Mouse (Mus musculus) embryo, embryonic 11 days (tissue): ENCODE measurements around the gene Tes.

Experiments used
- DNase-seq: peaks from one replicate; pipeline ENCODE4 v3.0.0-alpha.2; 2015

Tes gene

DNA sequence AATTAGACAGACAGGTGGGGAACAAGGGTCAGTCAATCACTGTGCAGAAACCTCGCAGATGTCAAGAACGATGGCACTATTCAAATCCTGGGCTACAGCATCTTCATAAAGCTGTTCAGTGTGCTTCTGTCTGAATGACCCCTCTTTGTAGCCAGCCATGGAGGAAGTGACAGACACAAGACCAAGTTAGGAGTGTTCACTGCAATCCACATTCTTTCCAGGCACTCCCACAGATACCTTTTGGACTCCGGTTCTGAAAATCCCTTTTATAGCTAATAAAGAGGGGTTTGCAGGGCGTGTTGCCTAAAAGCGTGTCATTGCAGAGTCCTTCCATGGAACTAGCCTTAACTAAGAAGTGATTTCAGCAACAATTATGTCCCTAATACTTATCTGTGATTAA, 14.9 kb downstream of the Tes start:
- DNase-seq: no peak

DNA sequence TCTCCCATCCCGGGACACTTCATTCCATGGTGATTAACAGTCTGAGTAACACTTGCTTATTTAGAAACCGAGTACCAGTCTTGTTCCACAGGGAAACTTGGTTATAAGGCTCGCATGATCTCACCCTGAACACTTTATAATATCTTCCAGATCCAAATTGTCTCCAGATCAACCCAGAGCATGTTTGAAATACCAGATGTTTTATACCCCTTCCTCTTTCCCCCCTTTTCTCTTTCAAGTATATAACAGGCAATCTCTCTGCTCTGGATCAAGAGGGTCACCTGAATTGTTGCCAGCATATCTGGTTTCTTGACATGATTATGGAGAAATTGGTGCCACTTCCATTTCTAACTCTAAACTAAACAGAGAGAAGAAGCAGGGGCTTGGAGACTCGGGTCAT, 17.3 kb downstream of the Tes start:
- DNase-seq: no peak

DNA sequence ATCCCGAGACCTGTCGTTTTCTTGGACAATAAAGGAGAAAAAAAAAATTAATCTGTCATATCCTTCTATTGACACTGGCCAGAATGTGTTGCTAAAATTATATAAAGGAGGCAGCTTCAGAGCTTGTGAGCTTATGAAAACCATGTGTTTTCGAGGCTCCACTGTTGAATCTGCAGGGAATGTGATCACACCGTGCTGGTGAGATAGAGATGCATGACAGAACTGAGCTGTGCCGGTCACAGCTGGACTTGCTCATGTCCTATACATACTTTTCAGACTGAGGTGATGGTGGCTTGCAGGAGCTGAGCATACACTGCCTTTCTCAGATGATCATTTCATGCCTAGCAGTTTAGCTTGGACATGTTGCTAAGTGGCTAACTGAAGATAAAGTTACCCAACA, 17.9 kb downstream of the Tes start:
- DNase-seq: peak; percentile 25

DNA sequence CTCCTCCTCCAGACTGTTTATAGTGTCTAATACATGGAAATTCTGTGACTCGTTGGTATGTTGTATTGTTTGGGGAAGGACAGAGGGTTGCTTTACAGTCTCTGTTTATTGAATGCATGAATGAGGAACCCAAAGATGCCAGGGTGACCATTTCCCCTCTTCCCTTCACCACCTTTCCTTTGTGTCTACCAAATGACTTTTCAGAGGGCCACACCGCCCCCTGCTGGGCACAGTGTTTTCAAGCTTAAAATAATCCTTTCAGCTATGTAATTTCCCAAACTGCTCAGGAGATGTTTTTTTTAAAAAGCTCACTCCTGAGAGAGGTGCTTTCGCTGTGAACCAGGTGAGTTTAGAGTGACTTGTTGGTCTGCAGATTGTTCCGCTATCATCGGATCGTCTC, 22.5 kb downstream of the Tes start:
- DNase-seq: peak; percentile 81

DNA sequence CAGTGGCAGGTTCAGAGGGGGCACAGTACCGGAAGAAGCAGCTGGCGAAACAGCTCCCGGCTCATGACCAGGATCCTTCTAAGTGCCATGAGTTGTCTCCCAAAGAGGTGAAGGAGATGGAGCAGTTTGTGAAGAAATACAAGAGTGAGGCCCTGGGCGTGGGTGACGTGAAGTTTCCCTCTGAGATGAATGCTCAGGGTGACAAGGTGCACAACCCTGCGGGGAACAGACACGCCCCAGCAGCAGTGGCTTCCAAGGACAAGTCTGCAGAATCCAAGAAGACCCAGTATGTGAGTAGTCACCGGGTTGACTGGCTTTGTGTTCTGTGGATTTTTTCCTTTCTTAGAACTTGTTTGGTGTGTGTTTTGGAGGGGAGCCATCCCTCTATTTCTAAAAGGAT, 32.4 kb downstream of the Tes start:
- no peak for DNase-seq

DNA sequence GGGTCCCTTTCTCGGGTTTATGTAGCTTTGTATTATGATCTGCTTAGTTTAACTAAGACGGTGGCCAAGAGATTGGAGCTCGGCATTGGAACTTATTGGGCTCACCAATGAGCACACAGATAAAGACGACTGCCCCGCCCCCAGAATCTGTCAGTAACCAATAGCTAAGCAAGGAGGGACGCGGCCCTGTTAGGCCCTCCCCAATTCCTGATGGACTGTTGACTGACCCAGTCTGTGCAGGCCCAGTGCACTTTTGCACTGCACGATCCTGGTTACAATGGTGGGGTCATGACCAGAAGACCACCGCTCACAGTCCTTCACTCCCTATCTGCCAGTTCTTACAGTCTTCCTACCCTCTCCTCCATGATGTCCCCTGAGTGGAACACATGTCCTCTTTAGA, 33.6 kb downstream of the Tes start:
- DNase-seq: no peak

DNA sequence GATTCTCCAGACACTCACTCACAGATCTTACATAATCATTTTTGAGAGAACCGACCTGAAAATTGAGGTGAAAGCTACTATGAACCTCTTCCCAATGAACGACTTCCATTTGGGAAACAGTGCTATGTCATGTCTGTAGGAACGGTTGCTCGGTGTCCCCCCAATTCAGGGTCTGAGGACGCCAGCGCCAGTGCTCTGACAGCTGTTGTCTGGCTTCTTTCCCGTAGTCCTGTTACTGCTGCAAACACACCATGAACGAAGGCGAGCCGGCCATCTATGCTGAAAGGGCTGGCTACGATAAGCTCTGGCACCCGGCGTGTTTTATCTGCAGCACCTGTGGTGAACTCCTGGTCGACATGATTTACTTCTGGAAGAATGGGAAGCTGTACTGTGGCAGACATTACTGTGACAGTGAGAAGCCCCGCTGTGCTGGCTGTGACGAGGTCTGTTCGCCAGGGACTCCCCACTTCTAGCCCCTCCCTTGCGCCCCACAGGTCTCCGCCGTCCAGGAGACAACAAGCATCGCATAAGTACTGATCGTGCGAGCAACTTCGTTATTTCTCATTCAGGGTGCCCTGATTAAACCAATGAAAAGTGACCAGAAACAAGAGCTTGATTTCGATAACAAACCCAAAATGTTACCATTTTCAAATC, 34.7 kb downstream of the Tes start:
- no peak for DNase-seq

DNA sequence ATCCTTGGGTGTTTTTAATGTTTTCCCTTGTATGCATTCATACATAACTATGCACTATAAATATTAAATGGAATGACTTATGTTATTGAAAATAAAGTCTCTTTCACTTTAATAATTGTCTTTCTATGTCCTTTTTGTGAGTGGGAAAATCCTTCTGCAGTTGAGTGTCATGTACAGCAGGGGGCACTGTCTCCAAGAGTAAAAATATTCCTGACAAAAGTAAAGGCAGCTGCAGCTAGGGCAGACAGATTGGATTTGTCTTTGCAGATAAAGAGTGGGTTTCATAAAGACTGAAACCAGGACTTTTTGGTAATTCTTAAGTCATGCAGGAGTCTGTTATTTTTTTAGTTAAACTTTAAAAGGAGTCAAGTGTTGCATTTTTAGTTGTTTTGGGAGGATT, 40.8 kb downstream of the Tes start:
- DNase-seq: peak; percentile 69

DNA sequence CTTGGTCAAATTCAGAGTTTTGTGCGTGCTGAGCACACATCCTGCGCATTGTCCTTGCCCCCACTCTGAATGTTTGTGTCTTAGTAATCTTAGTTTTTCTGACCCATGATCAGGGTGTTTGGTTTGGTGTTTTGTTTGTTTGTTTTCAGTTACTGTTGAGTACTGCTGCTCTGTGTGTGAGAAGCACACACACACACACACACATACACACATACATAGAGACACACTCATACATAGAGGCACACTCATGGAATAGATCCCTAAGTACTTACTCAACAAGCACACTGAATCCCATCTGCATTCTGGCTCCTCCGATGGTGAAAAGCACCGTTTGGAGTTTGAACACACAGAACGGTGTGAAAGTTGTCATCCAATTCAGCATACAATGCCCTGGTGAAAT, 41.5 kb downstream of the Tes start:
- no peak for DNase-seq

DNA sequence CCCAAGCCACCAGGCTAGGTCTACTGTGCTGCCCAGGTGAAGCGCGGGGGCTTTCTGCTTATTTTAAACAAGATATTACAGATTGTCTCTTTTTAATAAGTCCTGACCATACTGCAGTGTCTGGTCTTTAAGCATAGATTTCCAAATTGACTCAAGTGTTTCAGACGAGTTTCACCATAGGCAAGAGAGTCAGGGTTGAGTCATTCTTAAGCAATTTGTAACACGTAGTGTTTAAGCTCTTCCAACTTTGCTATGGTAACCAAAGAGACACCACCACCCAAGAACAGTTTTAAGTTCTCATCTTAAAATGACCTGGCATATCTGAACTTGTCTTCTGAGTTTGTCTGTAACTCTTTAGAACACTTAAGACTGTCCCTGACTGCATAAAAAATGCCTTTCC, 44.3 kb downstream of the Tes start:
- DNase-seq: no peak

DNA sequence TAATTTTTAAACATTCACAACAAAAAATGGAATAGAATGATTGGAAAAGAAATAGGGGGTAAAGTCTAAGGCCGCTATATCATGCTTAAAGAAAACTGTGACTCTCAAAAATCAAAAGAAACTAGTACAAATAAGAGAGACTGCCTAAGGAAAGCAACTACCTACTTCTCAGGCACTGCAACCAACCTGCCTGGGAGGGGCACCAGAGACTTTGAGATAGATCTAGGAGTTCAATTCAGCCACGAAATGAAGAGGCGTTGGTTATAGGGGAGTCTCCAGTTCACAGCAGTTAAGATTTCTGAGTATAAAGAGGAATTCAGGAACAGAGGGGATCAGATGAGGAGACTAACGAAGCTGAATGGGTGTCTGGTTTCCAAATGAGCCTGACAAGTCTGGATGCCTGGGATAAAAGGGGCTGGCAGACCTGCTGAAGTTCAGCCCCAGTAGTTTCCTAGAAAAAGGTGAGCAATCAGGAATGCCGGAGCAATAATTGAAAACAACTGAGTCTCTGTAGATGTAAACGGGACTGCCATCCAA, 45.7 kb downstream of the Tes start:
- peak; percentile 38 for DNase-seq

DNA sequence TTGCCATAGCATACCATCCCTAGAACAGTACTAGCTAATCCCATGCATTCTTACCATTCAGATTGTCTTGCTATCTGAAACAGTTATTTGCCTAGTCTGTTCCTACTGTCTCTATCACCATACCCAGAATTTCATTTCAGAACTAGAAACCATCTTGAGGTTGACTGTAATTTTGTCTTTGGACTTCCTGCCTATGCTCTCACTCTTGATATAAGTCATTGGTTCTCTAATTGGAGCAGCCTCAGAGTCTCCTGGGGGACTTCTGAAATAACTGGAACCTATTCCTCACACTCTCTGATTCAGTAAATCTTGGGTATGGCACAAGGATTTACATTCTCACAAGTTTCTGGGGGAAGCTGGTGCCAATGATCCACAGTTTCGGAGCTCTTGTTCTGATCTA, 47.1 kb downstream of the Tes start:
- no peak for DNase-seq

DNA sequence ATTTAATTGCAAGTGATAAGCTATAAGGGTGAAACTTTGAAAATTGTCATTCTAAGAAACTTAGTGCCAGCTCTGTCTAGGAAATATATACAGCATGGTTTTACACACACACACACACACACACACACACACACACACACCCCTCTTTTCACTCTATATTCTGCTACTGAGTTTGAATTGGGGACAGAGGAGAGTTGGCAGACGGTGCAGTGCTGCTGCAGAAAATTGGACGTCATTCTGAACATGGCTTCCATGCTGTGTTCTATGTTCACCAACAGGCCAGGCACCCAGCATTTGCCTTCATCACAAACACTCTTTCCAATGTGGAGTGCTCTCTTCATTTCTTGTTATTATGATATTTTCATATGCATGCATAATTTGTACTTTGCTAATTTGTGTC, 48.0 kb downstream of the Tes start:
- DNase-seq: no peak

DNA sequence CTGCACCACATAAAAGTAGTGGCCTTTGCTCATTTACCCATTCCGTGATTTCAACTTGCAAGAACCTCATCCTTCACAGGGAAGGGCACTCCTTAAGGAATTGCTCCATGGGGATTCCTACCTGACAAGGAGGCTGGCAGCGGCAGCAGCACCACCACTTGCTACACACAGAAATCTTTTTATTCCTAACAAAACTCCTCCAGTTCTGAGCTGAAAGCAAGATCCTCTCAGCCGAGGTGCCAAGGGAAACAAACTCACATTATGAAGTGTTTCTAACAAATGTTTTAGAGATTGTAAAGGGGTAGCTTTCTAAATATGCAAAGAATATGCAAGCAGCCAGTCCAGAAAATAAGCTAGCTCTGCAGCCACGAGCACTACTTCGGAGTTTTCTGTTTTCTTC, 49.6 kb downstream of the Tes start:
- no peak for DNase-seq

DNA sequence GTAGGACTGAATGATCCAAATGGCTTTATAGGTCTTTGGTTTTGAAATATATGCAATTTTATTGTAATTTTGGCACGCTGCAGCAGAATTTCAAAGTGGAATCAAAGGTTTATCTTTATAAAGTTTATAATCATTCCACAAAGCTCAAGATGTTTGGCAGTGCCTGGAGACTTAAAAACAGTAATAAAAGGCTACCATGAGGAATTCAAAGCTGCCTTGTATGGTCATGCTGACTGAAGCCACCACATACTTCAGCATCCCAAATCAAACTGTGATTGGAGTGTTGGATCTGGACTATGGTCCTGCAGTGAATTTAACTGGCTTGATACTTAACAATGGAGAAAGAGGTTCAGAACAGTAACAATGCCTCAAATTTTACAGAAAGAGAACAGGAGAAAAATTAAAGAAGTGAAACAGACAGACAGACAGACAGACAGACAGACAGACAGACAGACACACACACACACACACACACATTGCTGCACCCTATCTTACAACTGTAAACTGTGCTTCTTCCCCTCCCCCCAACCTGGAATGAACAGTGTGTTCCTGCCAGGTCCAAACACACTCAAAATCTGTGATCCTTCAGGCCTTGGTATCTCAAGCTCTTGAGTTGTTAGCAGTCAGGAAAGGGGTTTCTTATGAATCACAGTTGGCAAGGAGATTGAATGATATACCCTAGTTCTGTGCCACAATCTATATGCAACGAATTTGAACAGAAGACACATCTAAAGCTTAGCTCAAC, 50.3 kb downstream of the Tes start:
- no peak for DNase-seq

DNA sequence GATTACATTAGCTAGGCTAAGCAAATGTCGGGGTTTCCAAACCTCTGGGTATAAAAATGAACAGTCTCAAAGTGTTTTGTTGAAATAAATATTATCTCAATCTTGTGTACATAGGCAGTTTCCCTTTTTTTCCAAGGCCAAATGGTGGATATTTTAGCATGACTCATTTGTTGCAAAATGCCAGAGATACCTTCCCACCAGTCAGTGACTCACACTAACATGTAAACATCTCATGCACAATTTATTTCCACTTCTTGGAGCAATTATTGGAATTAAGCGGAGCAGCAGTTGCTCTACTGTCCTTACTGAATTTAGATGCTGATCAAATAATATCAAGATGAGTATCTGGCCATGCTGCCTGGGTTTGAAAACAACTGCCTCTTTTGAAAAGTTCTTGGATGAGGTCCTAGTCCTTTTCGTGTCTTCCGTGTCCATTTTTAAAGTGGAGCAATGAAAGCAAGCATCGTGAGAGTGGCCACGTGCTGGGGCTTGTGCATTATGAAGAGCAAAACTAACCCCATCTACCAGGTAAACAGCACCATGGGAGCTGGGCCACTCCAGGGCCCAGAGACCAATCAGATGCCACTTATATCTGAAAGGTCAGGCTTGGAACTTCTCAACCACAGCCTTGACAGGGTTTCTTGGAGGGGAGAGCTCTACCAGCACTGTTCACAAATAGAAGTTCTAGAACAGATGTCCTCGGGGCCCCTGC, 54.7 kb downstream of the Tes start:
- DNase-seq: no peak

DNA sequence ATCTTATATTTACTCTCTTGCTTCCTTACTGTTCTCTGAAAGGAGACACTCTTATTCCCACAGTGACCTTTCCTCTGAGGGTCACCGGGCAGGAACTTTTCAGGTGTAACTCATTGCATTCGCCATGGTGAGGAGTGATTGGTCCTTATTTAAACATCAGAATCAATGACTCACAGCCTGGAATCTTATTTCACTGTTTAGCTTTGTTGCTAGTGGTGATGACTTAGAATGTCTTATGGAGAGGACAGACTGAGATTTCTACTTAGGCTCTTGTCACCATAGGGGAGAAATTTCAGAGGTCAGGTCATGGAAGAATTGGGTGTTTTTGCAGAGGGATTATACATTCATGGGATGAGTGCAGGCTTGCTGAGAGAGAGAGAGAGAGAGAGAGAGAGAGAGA, 75.1 kb downstream of the Tes start:
- DNase-seq: no peak

DNA sequence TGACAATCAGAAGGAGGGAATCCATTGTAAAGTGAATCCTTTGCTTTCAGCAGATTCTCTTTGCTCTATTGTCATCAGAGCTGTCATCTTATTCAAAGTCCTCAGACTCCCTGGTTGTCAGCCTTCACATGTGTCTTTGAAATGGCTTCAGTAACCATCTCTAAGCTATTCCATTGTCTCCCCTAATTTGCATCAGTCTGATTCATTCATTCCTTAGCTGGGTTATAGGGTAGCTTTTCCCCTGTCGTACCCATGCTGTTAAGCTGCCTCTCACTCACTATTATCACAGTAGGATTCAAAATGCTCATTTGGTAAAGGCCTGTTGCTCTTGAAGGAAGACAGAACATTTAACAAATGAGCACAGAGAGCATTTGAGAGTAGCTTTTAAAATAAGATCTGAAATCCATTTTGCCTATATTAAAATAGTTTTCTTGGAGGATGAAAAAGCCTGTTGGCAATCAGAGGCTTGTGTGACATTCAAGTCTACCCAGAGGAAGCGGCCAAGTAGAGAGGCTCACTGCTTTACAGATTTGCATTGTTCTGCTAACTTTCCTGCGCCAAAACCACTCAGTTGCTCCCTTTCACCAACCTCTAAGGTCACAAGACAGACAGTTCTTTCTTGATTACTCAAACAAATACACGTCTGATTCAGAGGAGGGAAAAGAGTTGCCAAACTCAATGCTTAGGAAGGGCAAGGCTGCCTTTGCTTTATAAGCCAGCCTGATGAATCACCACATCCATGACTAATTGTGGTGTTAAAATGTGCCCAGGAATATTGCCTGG, 77.8 kb downstream of the Tes start:
- DNase-seq: peak; percentile 14

DNA sequence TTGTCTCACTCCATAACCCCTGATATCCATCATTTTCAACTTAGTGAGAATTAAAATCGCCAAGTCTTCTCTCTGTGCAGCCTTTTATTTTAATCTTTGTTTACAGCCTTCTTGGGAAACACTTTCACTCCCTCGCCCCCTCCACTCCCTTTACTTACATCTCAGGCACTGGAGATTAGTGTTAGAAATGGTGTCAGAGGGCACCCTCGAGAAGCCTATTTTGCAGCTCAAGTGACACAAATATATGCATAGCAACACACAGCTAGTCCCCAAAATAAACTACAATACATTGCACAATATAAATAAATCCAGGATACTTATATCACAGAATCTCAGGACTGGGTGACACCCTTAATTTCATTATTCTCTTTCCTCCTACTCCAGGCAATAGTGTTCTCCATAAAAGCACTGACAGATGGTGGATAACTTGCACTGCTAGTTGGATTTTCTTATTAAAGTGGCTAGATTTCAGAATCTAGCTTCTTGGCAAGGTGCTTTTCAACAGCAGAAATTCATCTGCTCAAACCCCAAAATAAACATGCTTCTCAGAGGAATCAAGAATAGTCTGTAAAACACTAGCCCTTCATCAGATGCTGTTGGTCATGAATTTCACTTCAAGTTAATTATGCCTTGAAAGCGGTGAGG, 86.2 kb downstream of the Tes start:
- DNase-seq: no peak

DNA sequence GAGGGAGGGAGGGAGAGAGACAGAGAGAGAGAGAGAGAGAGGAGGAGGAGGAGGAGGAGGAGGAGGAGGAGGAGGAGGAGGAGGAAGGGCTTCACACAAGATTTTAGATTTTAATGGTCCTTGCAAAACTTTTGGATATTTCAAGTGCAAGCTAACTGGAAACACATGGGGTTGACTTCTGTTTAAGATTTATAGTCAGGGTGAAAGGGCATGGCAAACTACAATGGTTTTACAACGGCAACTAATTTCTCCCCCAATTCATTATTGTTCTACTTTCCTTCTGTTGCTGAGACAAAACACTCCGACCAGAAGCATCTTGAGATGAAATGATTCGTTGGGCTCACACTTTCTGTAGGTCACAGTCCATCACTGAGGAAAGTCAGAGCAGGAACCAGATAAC, 87.6 kb downstream of the Tes start:
- DNase-seq: no peak
